Mouse (Mus musculus) C2C12 (cell line): ENCODE measurements around the gene Fry.

Experiments used
- CEBPB ChIP-seq: IDR thresholded peaks from one replicate; pipeline ENCODE4 v1.6.1; 2011; ENCODE audit warnings: low read depth, mild to moderate bottlenecking, control low read depth, moderate library complexity
- CTCF ChIP-seq: IDR thresholded peaks from one replicate; pipeline ENCODE4 v1.5.1; 2011; ENCODE audit not compliant: control insufficient read depth, insufficient read depth, insufficient read length
- MYOD1 ChIP-seq: IDR thresholded peaks from one replicate; pipeline ENCODE4 v1.6.1; 2011; ENCODE audit warnings: low read depth; ENCODE audit not compliant: control insufficient read depth, insufficient read length
- MYOG ChIP-seq: IDR thresholded peaks from one replicate; pipeline ENCODE4 v1.6.1; 2011; ENCODE audit not compliant: control insufficient read depth, insufficient read length; ENCODE audit errors: extremely low read depth
- USF1 ChIP-seq: IDR thresholded peaks from one replicate; pipeline ENCODE4 v1.6.1; 2011; ENCODE audit warnings: low read depth, mild to moderate bottlenecking, control low read depth, moderate library complexity

GRCm38 (mm10) chr5:150178194-150178801, 59.9 kb downstream of the Fry start:
- no peak for TF ChIP-seq CTCF
- no peak for TF ChIP-seq MYOG
- TF ChIP-seq USF1: no peak
- no peak for TF ChIP-seq MYOD1
- no peak for TF ChIP-seq CEBPB
